Mouse (Mus musculus) CH12.LX (cell line): ENCODE measurements around the gene Vps4b.

Source experiments
- BHLHE40 ChIP-seq: IDR thresholded peaks from 2 replicates; pipeline ENCODE4 v1.6.1; 2011; ENCODE audit warnings: mild to moderate bottlenecking, low read depth, low read length, improper control_type of control experiment
- CTCF ChIP-seq, 2 experiments: IDR thresholded peaks in 1 of 2; conservative IDR thresholded peaks in 1 of 2; 2 replicates each; pipeline ENCODE4 v1.5.1; 2011 to 2012; ENCODE audit warnings: low read depth in 2 of 2, low read length in 2 of 2, improper control_type of control experiment in 1 of 2, inconsistent platforms in 1 of 2, mild to moderate bottlenecking in 1 of 2, moderate library complexity in 1 of 2
- E2F4 ChIP-seq: IDR thresholded peaks from 2 replicates; pipeline ENCODE4 v1.6.1; 2011; ENCODE audit warnings: low read depth, low read length, improper control_type of control experiment; ENCODE audit not compliant: insufficient replicate concordance
- EP300 ChIP-seq: IDR thresholded peaks from 2 replicates; pipeline ENCODE4 v1.6.1; 2011; ENCODE audit warnings: low read length, improper control_type of control experiment
- MAFK ChIP-seq: IDR thresholded peaks from 2 replicates; pipeline ENCODE4 v1.6.1; 2011; ENCODE audit warnings: low read length, improper control_type of control experiment; ENCODE audit not compliant: insufficient replicate concordance
- NELFE ChIP-seq: IDR thresholded peaks from 2 replicates; pipeline ENCODE4 v1.6.1; 2011; ENCODE audit warnings: low read depth, low read length, improper control_type of control experiment
- NRF1 ChIP-seq: IDR thresholded peaks from 2 replicates; pipeline ENCODE4 v1.6.1; 2014; ENCODE audit warnings: low read depth, mild to moderate bottlenecking, inconsistent platforms, low read length, improper control_type of control experiment, moderate library complexity
- POLR2A ChIP-seq: IDR thresholded peaks from 2 replicates; pipeline ENCODE4 v1.6.1; 2011; ENCODE audit warnings: low read depth, mild to moderate bottlenecking, improper control_type of control experiment, low read length
- SMC3 ChIP-seq: IDR thresholded peaks from 2 replicates; pipeline ENCODE4 v1.6.1; 2011; ENCODE audit warnings: low read depth, low read length, improper control_type of control experiment
- ZC3H11A ChIP-seq: IDR thresholded peaks from 2 replicates; pipeline ENCODE4 v1.6.1; 2012; ENCODE audit warnings: low read depth, mild to moderate bottlenecking, inconsistent platforms, low read length, improper control_type of control experiment
- ZMIZ1 ChIP-seq: IDR thresholded peaks from 2 replicates; pipeline ENCODE4 v1.6.1; 2012; ENCODE audit warnings: low read depth, mild to moderate bottlenecking, inconsistent platforms, low read length, improper control_type of control experiment
- ZNF384 ChIP-seq: IDR thresholded peaks from 2 replicates; pipeline ENCODE4 v1.6.1; 2012; ENCODE audit warnings: low read depth, low read length, improper control_type of control experiment, inconsistent platforms

DNA sequence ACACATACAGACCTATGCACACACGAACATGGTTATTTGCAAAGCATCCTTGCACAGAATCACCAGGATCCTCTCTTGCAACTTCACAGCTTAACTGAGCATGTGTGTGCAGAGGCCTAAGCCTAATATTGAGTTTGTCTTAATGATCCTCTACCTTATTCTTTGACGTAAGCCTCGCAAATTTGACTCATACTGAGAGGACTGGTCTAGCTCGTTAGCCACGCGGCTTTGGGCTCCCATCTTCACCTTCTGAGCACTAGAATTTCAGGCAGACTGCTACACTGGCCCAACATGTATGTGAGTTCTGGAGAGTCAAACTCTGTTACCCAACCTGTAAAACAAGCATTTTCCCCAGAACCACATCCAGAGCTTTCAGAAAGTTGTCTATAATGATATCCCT, 53.5 kb downstream of the Vps4b start:
- TF ChIP-seq EP300 (0 out of 2 replicates have a peak, but pooled peaks have one; percentile 15), E2F4 (no peak), CTCF (conservative IDR thresholded peaks at IDR 0.05 in 1 of 2, IDR thresholded peaks at IDR 0.05 in 1 of 2; ENCODE audit: low read depth in 2 of 2, low read length in 2 of 2) (no peak), NRF1 (no peak), ZNF384 (no peak), NELFE (no peak), POLR2A (no peak), BHLHE40 (no peak), SMC3 (no peak), MAFK (no peak), ZC3H11A (no peak), ZMIZ1 (no peak)
